Mouse (Mus musculus): ENCODE results near the gene Prl8a8. TPM values are rescaled to one million over a fixed set of nuclear protein-coding genes. Genes with fewer than 3 reads are reported as not detected.

Gene Prl8a8
- not detected in 2 replicates for polyA plus RNA-seq (2012; ENCODE audit: low replicate concordance)

GRCm38 (mm10) chr13:27513117-27513516, at the start of gene Prl8a8:
Prl8a8 (minus strand) TSS chr13:27513217.

Other genes starting within 250 kb of the Prl8a8 start
- gene Prl6a1, start 200.6 kb downstream of the Prl8a8 start, polyA plus RNA-seq (2012; ENCODE audit: low replicate concordance) = not detected in 2 replicates
- gene Prl8a2, start 167.5 kb downstream of the Prl8a8 start, polyA plus RNA-seq (2012; ENCODE audit: low replicate concordance) = not detected in 2 replicates
- not detected in 2 replicates for gene Prl2b1, start 122.4 kb downstream of the Prl8a8 start, polyA plus RNA-seq (2012; ENCODE audit: low replicate concordance)
- not detected in 2 replicates for gene Prl8a6, start 74.5 kb downstream of the Prl8a8 start, polyA plus RNA-seq (2012; ENCODE audit: low replicate concordance)
- not detected in 2 replicates for gene Prl8a9, start 51.4 kb upstream of the Prl8a8 start, polyA plus RNA-seq (2012; ENCODE audit: low replicate concordance)
- not detected in 2 replicates for gene Prl8a1, start 69.0 kb upstream of the Prl8a8 start, polyA plus RNA-seq (2012; ENCODE audit: low replicate concordance)
- not detected in 2 replicates for gene Prl7b1, start 97.4 kb upstream of the Prl8a8 start, polyA plus RNA-seq (2012; ENCODE audit: low replicate concordance)
- not detected in 2 replicates for gene Prl7a1, start 129.3 kb upstream of the Prl8a8 start, polyA plus RNA-seq (2012; ENCODE audit: low replicate concordance)
- gene Prl7a2, start 154.8 kb upstream of the Prl8a8 start, polyA plus RNA-seq (2012; ENCODE audit: low replicate concordance) = not detected in 2 replicates
- gene Prl7d1, start 203.5 kb upstream of the Prl8a8 start, polyA plus RNA-seq (2012; ENCODE audit: low replicate concordance) = not detected in 2 replicates

All from hematopoietic multipotent progenitor cell, adult 10-12 weeks (in vitro differentiated cells).